Mouse (Mus musculus) heart, adult 8-10 months (tissue): Measurements from ENCODE around the gene Tstd2. TPM values are rescaled to one million over a fixed set of nuclear protein-coding genes. Genes with fewer than 3 reads are reported as not detected.

Experiments
- DNase-seq: peaks from one replicate; pipeline ENCODE4 v3.0.0; 2022; ENCODE audit warnings: low spot score
- total RNA-seq, 4 experiments: library from RNA; stranded (reverse); gene quantifications; 2 replicates each; pipeline ENCODE4 v1.2.4; 2022

The Tstd2 gene
- 10 to 100 TPM; 12.9 to 19.4 (median 14.8) TPM for total RNA-seq

DNA sequence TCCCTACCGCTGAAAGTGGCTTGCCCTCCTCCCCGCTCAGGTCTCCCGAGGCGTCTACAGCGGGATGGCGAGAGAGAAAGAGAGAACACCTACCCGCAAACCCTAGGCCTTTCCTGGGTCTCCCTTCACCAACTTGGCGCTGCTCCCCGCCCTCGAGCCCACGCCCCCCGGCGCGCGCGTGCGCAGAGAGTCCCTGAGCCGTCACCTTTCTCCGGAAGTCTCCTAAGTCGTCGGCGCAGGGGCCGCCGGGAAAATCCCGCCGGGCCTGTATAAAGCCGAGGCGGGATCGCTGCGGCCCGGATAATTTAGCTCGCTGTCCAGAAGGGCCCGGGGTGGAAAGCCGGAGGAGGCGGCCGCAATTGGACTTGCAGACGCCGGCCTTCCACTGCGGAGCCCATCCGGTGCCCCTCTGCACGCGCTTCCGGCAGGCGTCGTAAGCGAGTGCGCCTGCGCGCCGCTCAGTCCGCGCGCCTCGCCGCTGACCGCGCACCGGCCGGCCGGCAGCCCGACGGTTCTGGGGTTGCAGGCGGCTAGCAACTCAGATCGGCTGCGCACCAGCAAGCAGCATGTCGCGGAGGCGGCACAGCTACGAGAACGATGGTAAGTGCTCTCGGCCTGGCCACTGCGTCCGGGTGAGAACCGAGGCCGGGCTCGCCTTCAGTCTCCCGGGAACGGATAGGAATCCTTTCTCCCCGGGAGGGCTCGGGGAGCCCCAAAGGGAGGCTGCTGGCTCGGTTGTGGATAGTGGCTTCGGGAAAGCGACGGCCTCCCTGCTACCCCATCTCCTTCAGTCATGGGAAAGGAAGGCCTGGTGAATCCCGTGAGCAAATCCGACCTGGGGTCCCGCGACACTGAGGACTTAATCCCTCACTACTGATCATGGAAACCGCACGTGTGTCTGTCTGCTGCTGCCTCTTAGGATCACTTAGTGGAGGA lies at the start of gene Tstd2, which contains the start of gene Ncbp1:
Gene Tstd2, minus strand, starts transcription at position 408 of the 936 bp plus-strand sequence.
Gene Ncbp1, plus strand, starts transcription at position 327 of the 936 bp plus-strand sequence.
- DNase-seq, result peak; percentile 92

DNA sequence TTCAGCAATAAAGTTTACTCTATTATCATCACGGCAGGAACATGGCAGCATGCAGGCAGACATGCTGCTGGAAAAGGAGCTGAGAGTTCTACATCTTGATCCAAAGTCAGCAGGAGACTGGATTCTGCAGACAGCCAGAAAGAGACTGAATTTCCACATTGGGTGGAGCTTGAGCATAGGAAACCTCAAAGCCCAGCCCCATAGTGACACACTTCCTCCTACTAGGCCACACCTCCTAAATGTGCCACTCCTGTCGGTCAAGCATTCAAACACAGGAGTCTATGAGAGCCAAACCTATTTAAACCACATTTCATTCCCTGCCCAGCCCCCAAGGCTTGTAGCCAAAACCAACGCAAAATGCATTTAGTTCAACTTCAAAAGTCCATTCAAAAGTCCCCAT lies 48.0 kb upstream of the Tstd2 start:
- no peak for DNase-seq

DNA sequence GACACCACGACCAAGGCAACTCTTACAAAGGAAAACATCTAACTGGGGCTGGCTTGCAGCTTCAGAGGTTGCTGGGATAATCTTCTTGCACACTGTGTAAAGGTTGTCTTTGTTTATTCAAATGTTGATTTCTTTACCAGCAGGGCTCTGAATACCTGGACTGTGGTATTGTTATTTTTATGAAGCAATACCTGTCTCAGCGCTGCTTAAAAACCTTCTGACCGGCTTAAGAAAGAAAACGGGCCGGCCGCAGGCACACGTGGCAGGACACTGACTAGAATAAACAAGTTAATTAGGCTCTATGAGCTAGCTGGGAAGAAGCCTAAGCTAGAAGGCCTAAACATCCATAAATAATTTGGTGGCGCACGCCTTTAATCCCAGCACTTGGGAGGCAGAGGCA lies 47.4 kb upstream of the Tstd2 start:
- no peak for DNase-seq

DNA sequence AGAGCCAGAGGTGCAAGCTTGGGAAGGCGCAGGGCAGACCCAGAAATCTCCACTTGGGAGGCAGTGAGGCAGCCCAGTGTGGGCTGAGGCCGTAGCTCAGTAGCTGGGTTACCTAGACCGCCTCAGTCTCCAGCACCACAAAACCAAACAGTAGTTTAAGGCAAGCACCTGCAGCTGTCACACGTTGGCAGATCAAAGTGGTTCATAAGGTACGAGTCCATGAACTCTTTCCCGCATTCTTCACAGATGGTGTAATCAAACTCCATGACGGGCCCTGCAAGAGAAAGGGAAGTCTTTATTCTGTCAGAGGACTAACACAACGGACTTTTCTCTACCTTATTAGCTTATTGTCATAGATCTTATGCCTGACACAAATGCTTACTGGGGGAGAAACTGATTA lies 46.9 kb upstream of the Tstd2 start:
- no peak for DNase-seq

DNA sequence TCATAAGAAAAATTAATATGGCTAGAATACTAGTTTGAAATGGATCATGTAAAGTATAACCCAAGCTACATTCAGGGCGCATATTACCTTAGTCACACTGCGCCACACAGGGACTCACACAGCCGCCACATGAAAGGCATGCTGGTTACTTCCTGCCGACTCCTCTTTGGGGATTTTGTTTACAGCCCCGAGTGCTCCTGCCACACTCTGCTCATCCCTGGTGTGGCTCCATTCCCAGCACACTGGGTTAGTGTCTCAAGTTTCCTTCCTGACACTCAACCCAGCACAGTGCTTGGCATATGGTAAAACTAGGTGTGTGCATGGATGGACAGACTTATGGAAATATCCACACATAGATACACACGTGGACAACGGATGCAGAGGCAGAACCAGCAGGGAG lies 43.7 kb upstream of the Tstd2 start:
- no peak for DNase-seq

DNA sequence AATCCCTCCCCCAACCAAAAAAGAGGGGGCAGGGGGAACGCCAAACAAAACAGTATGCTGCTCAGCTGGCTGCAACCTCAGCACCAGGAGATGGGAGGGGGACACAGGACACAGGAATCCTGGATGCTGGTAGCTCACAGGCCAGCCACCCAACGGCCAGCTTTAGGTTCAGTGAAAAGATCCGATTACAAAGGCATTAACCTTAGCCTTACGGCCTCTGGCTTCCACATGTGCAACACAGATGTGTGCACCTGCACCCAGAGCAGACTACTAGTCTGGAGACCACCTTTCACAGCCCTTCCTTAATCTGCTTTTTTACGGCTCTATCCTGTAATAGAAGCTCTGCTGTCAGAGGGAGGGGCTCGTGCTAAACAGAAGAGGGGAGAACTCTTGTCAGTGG lies 42.7 kb upstream of the Tstd2 start:
- DNase-seq, result no peak

DNA sequence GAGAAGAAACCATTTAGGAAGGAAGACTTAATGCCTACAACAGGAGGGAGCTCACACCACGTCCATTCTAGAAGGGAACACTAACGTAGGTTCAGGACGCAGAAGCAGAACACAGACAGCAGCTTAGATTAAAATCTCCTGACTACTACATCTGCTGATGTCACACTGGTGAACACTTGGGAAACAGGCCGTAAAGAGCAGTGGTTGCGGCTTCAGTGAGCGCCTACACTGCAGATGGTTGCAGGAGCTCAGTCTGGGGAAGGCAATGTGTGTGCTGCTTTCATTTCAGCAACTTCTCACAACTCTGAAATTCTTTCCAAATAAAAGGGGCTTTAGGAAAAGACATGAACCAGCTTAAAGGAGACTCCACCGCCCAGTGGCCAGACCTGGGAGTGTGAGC lies 39.0 kb upstream of the Tstd2 start:
- no peak for DNase-seq

GRCm38 (mm10) chr4:46177018-46177417 lies 38.5 kb upstream of the Tstd2 start:
- no peak for DNase-seq

DNA sequence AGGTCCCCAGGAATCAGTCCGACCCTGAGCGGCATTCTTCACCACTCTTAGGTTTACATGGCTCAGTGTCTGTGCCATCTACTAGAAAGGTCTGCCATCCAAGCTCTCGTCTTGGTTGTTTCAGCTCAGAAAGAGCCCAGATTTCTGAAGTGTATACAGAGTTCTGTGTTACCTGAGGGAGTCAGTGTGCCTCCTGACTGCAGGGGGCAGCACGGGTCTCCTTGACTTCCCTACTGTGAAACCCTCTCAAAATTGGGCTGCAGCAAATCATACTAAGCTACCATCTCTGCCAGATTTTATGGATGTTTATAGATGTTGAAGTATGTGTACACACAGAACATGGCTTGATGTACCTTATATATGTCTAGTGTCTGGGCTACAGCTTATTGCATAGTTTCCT lies 37.8 kb upstream of the Tstd2 start:
- DNase-seq, result no peak

GRCm38 (mm10) chr4:46171761-46172160 lies 33.3 kb upstream of the Tstd2 start:
- DNase-seq, result no peak

GRCm38 (mm10) chr4:46165831-46166230 lies 27.3 kb upstream of the Tstd2 start:
- DNase-seq, result no peak

- no peak for DNase-seq
Measured at GRCm38 (mm10) chr4:46164027-46164426, 25.5 kb upstream of the Tstd2 start.

GRCm38 (mm10) chr4:46151903-46152544 lies 13.5 kb upstream of the Tstd2 start:
- no peak for DNase-seq

DNA sequence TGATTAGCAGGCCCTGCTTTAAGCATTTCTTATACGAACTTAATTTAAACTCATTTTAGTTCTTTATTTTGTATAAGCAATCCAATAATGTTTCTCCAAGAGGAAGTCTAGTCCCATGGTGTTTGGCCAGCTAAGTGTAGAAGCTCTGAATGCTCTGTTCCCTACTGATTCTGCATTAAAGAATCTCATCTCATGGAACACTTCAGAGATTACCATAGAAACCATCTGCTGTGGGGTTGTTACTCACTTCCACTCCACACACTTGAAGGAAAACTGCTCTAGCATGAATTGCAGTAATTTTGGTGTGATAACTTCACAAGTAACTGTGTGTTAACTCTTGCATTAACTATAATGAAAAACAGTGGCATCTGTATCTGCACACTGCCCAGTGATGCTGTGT lies 8.4 kb upstream of the Tstd2 start:
- no peak for DNase-seq

GRCm38 (mm10) chr4:46144323-46144722 lies 5.8 kb upstream of the Tstd2 start:
- DNase-seq, result no peak

DNA sequence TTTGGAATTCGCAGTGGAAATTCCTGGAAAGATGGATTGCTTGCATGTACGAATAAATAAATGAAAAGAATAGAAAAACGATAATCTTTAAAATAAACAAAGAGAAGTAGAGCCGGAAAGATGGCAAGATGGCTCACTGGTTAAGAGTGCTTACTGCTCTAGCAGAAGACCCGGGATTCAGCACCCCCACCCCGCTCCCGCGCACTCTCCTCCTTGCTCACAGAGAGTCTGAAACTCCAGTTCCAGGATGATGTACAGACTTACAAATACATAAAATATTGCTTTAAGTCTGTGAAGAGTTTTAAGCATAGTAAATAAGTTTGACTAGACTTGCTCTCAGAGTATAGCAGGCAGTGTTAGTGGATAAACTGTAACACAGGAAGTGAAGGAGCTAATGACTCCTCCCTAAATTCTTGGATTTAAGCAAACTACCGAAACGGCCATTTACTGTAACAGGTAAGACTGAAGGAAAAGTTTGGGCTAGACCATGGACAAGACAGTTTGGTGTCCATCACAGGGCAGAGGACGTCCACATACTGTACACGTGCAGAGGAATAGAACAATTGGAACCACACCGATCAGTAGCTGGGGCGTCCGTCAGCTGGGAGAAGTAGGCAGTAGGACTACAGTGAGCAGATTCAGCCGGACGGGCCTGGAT lies 736 bp downstream of the Tstd2 start:
- DNase-seq, result no peak

GRCm38 (mm10) chr4:46131791-46132190 lies 6.7 kb downstream of the Tstd2 start:
- DNase-seq, result no peak

- DNase-seq, result no peak
Measured at GRCm38 (mm10) chr4:46130221-46130620, 8.3 kb downstream of the Tstd2 start.

GRCm38 (mm10) chr4:46129311-46130004 lies 9.0 kb downstream of the Tstd2 start:
- no peak for DNase-seq

- peak; percentile 65 for DNase-seq
Measured at GRCm38 (mm10) chr4:46126541-46126940, 12.0 kb downstream of the Tstd2 start.

- DNase-seq, result no peak
Measured at GRCm38 (mm10) chr4:46123358-46123757, 15.1 kb downstream of the Tstd2 start.

GRCm38 (mm10) chr4:46120767-46121166 lies 17.7 kb downstream of the Tstd2 start:
- no peak for DNase-seq
